In genomic region chr4:30320038-30320437, GRCm38 (mm10) we compare ENCODE assay signal across 21 mouse cellular contexts.
DNase-seq lines count a peak whose midpoint lies in the region; ATAC-seq and TF ChIP-seq lines count a peak whose summit lies in the region.
"Had no signal": no experiment of that assay in that cellular context is flagged by ENCODE, and none has a peak within 500 bp of the region (broad histone marks: within the 10 kb centered on the region; RNA-seq: fewer than 3 reads in every experiment).

No protein-coding gene starts in this region.

- H3K36me3 ChIP-seq in midbrain, embryonic 14.5 days (ENCODE audit: control insufficient read depth, insufficient read depth, low read length) = no peaks in the 10 kb centered on the region
- H3K36me3 ChIP-seq in midbrain, postnatal 0 days (ENCODE audit: insufficient read depth, low read length) = no peaks in the 10 kb centered on the region
- H3K36me3 ChIP-seq in midbrain, embryonic 15.5 days (replicated peaks) = no peaks in the 10 kb centered on the region
- H3K36me3 ChIP-seq in midbrain, embryonic 11.5 days (ENCODE audit: control insufficient read depth, insufficient read depth, low read length) = no peaks in the 10 kb centered on the region
- no peaks in the 10 kb centered on the region for H3K36me3 ChIP-seq in midbrain, embryonic 16.5 days (ENCODE audit: control insufficient read depth, insufficient read depth, low read length)
- H3K36me3 ChIP-seq in midbrain, embryonic 10.5 days = no peaks in the 10 kb centered on the region
- H3K36me3 ChIP-seq: G1E had no signal

- no peaks in the 10 kb centered on the region for H3K27me3 ChIP-seq in midbrain, embryonic 14.5 days (ENCODE audit: control insufficient read depth, insufficient read depth, low read length)
- no peaks in the 10 kb centered on the region for H3K27me3 ChIP-seq in midbrain, postnatal 0 days (ENCODE audit: insufficient read depth, low read length)
- no peaks in the 10 kb centered on the region for H3K27me3 ChIP-seq in midbrain, embryonic 15.5 days (replicated peaks)
- no peaks in the 10 kb centered on the region for H3K27me3 ChIP-seq in midbrain, embryonic 11.5 days (ENCODE audit: control insufficient read depth, insufficient read depth, low read length)
- H3K27me3 ChIP-seq in midbrain, embryonic 16.5 days (ENCODE audit: control insufficient read depth, insufficient read depth, low read depth, low read length) = no peaks in the 10 kb centered on the region
- H3K27me3 ChIP-seq in midbrain, embryonic 10.5 days (ENCODE audit: low read depth, poor library complexity, severe bottlenecking) = no peaks in the 10 kb centered on the region
- H3K27me3 ChIP-seq: CH12.LX, Patski had no signal

- H3K9me3 ChIP-seq in midbrain, embryonic 14.5 days (ENCODE audit: control insufficient read depth, low read length) = no peaks in the 10 kb centered on the region
- no peaks in the 10 kb centered on the region for H3K9me3 ChIP-seq in midbrain, postnatal 0 days (ENCODE audit: low read length)
- H3K9me3 ChIP-seq in midbrain, embryonic 15.5 days = no peaks in the 10 kb centered on the region
- no peaks in the 10 kb centered on the region for H3K9me3 ChIP-seq in midbrain, embryonic 11.5 days (ENCODE audit: control insufficient read depth, low read length)
- H3K9me3 ChIP-seq in midbrain, embryonic 16.5 days (replicated peaks; ENCODE audit: control insufficient read depth, low read length, poor library complexity, severe bottlenecking) = no peaks in the 10 kb centered on the region
- H3K9me3 ChIP-seq in midbrain, embryonic 10.5 days (replicated peaks) = no peaks in the 10 kb centered on the region
- H3K9me3 ChIP-seq: G1E had no signal

- peak; percentile 10 for DNase-seq in midbrain, embryonic 14.5 days
- no peak for DNase-seq in midbrain, postnatal 0 days (ENCODE audit: low spot score)
- DNase-seq in midbrain, embryonic 11.5 days (ENCODE audit: low spot score, missing footprints) = no peak
- no peak for DNase-seq in midbrain, embryonic 10.5 days (ENCODE audit: low spot score)
- DNase-seq: adrenal gland, adult 2 months; adrenal gland, adult 8-10 months; adrenal gland, postnatal 10 days; adrenal gland, postnatal 14 days; adrenal gland, postnatal 25 days; adrenal gland, postnatal 36 days; B cell, adult 2 months; cerebellum, adult 11 months; cerebellum, adult 11-12 months; cerebellum, adult 18-20 months had no signal

- no peak; the same call in 1 of the 2 replicates for ATAC-seq in midbrain, embryonic 14.5 days (ENCODE audit: low FRiP score, low TSS enrichment)
- no peak for ATAC-seq in midbrain, postnatal 0 days (ENCODE audit: low FRiP score)
- ATAC-seq in midbrain, embryonic 15.5 days (replicated peaks) = peak; percentile 66; the same call in 1 of the 2 replicates
- no peak for ATAC-seq in midbrain, embryonic 11.5 days (ENCODE audit: low FRiP score)
- ATAC-seq in midbrain, embryonic 16.5 days = peak; percentile 51; the same call in 1 of the 2 replicates
- ATAC-seq: activated CD4-positive, CD25-positive, alpha-beta regulatory T cell, adult 4 months; CD4-positive, CD25-positive, alpha-beta regulatory T cell, adult 4 months; Patski had no signal

- H3K4me2 ChIP-seq in midbrain, embryonic 14.5 days (ENCODE audit: low read length) = no peak overlapping the region
- H3K4me2 ChIP-seq in midbrain, postnatal 0 days (ENCODE audit: low read depth, low read length, poor library complexity, severe bottlenecking) = no peak overlapping the region
- H3K4me2 ChIP-seq in midbrain, embryonic 15.5 days = no peak overlapping the region
- H3K4me2 ChIP-seq in midbrain, embryonic 11.5 days = no peak overlapping the region
- no peak overlapping the region for H3K4me2 ChIP-seq in midbrain, embryonic 16.5 days (ENCODE audit: low read length)

- H3K9ac ChIP-seq in midbrain, embryonic 14.5 days (replicated peaks; ENCODE audit: low read length) = no peak overlapping the region
- H3K9ac ChIP-seq in midbrain, postnatal 0 days (replicated peaks; ENCODE audit: low read length, poor library complexity, severe bottlenecking) = no peak overlapping the region
- H3K9ac ChIP-seq in midbrain, embryonic 15.5 days = no peak overlapping the region
- no peak overlapping the region for H3K9ac ChIP-seq in midbrain, embryonic 11.5 days (ENCODE audit: low read length)
- no peak overlapping the region for H3K9ac ChIP-seq in midbrain, embryonic 16.5 days (ENCODE audit: low read depth, low read length)

- no peak for TF ChIP-seq CTCF in midbrain, postnatal 0 days (IDR thresholded peaks at IDR 0.05)

- H3K4me1 ChIP-seq in midbrain, embryonic 14.5 days (ENCODE audit: control insufficient read depth, insufficient read depth, low read length) = no peaks in the 10 kb centered on the region
- no peaks in the 10 kb centered on the region for H3K4me1 ChIP-seq in midbrain, postnatal 0 days (ENCODE audit: insufficient read depth, low read length)
- H3K4me1 ChIP-seq in midbrain, embryonic 15.5 days = no peaks in the 10 kb centered on the region
- H3K4me1 ChIP-seq in midbrain, embryonic 11.5 days (ENCODE audit: control insufficient read depth, insufficient read depth, low read length) = no peaks in the 10 kb centered on the region
- H3K4me1 ChIP-seq in midbrain, embryonic 16.5 days (ENCODE audit: control insufficient read depth, insufficient read depth, low read length) = no peaks in the 10 kb centered on the region
- no peaks in the 10 kb centered on the region for H3K4me1 ChIP-seq in midbrain, embryonic 10.5 days

- no peak overlapping the region for H3K27ac ChIP-seq in midbrain, embryonic 14.5 days (replicated peaks; ENCODE audit: low read depth, low read length)
- H3K27ac ChIP-seq in midbrain, postnatal 0 days (ENCODE audit: low read depth, low read length) = no peak overlapping the region
- H3K27ac ChIP-seq in midbrain, embryonic 15.5 days = no peak overlapping the region
- H3K27ac ChIP-seq in midbrain, embryonic 11.5 days (ENCODE audit: low read depth, low read length) = no peak overlapping the region
- H3K27ac ChIP-seq in midbrain, embryonic 16.5 days (ENCODE audit: low read length) = no peak overlapping the region
- no peak overlapping the region for H3K27ac ChIP-seq in midbrain, embryonic 10.5 days (replicated peaks)

- H3K4me3 ChIP-seq in midbrain, embryonic 14.5 days (replicated peaks; ENCODE audit: low read depth, low read length) = no peak overlapping the region
- no peak overlapping the region for H3K4me3 ChIP-seq in midbrain, postnatal 0 days (ENCODE audit: low read depth, low read length)
- no peak overlapping the region for H3K4me3 ChIP-seq in midbrain, embryonic 15.5 days
- H3K4me3 ChIP-seq in midbrain, embryonic 11.5 days (ENCODE audit: low read depth, low read length) = no peak overlapping the region
- no peak overlapping the region for H3K4me3 ChIP-seq in midbrain, embryonic 16.5 days (ENCODE audit: low read depth, low read length)
- no peak overlapping the region for H3K4me3 ChIP-seq in midbrain, embryonic 10.5 days

Comparison
In these comparisons a context has a peak if more than half of its experiments do, and no peak if none do; other contexts are left out.
1. ATAC-seq: peak in midbrain, embryonic 15.5 days (single experiment) and midbrain, embryonic 16.5 days (single experiment); none in midbrain, embryonic 14.5 days (single experiment), midbrain, postnatal 0 days (single experiment) and midbrain, embryonic 11.5 days (single experiment).